Mouse (Mus musculus) adrenal gland, postnatal 10 days (tissue): ENCODE measurements around the gene Pitpnc1. TPM values are rescaled to one million over a fixed set of nuclear protein-coding genes. Genes with fewer than 3 reads are reported as not detected.

ENCODE experiments used
- DNase-seq: peaks from one replicate; pipeline ENCODE4 v3.0.0; 2021; ENCODE audit warnings: mixed read lengths
- total RNA-seq, 2 experiments: library from RNA; stranded (reverse); gene quantifications; 2 replicates each; pipeline ENCODE4 v1.2.3; 2021

The Pitpnc1 gene
- total RNA-seq, 2 experiments from 2014 or later = 28.3 to 40.3 TPM

DNA sequence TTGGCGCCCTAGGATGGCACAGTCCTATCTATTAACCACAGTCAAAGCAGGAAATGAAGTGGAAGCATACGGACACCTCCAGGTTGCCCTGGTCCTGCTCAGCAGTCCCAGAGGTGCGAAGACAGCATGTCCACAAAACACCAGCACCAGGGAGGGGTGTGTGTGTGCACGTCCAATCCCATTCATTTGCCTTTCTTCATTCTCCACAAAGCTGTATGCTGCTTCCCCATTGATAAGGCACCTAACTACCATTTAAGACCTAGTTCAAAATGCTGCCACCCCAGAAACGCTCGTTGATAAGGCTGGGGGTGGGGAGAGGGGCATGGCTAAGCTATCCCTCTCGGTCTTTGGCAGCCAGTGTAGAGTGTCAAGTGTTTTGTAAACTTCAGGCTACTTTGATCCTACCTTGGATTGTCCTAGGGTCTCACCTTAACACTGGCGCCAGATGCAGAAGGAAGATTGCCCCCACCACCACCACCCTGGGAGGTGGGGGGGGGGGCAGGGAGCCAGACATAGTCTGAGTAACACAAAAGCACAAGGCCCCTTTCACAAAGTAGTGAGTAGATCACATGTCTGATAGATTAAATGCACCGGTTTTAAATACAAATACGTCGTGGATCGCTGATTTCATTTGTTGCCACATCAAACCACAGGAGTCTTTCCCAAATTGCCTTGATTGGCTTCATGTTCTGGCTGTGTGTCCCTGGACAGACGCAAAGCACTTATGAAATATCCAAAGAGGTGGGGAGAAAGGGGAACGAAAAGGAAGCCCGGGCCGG is 2.1 kb downstream of the Pitpnc1 start:
- DNase-seq = no peak

DNA sequence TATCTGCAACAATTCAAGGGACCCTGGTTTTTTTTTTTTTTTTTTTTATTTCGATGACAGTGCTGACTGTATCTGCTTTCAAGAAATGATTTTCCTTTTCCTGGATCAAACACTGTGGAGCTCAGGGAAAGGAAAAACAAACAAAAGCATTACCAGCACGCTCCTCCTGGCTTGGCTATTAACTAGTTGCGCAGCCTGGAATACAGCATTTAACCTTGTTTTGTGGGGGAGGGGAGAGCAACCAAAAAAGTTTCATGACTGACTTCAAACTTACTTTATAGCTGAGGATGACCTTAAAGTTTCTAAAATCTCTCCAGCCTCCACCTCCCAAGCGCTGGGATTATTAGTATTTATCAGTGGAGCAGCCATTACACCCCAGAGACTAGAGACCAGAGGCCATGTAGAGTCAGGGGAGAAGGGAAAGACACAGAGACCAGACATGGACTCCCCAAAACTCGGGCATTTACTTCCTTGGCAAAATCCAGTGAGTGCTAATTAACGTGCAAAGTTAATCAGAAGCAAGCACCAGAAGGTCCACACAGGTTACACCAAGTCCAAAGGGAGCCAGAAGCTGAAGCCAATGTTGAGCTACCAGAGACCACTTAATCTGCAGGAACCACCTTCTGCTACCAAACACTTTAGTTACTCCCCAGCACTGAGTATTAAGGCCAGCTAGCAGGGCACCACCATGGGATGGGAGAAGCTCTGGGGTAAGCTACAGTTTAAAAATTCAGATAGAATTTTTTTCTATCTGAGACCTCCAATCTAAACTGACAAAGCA is 3.7 kb downstream of the Pitpnc1 start:
- no peak for DNase-seq

DNA sequence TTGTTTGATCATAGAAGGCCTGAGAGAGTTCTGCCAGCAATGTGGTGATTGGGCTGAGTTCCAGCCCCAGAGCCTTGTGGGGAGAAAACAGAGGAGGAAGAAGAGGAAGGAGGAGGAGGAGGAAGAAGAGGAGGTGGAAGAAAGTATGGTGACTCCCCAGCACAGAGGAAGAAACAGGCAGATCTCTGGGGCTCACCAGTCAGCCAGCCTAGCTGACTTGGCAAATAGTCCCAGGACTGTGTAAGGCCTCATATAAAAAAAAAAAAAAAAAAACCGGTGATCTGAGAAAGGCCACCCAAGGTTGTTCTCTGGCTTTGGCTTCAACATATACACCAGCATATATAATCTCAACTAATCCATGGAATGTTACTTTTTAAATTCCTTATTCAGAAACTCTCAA is 4.5 kb downstream of the Pitpnc1 start:
- no peak for DNase-seq

DNA sequence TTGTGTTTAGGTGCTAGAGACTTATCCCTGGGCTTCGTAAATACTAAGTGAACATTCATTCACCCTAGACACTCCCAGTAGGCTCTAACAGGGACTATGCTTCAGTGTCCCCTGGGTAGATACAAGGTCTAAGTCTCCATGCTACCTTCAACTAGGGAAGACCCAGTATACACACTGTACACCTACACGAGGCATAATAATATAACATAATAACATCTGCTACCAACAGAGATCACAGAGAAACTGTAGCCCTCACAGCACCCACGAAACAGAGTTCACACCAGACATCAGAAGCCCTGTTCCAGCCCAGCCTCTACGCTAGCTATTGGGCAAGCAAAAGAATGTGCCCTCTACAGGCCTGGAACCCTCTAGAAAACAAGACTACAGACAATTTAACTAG is 5.5 kb downstream of the Pitpnc1 start:
- DNase-seq = no peak

DNA sequence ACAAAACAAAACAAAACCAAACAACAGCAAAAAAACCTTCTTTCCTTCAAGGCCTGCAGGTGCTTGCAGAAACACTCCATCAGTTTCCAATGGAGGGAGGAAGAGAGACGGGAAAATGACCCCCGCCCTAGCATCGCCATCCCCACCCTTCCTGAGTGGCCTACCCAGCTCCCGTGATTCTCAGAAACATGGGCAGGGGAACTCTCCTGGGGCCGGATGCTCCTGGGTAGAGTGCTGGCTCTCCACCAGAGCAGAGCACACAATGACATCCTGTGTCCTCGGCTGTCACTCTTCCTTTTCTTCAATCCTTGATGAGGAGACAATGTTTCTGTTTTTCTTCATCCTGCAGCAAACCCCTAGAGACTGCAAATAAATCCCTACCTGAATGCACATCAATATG is 6.4 kb downstream of the Pitpnc1 start:
- no peak for DNase-seq

DNA sequence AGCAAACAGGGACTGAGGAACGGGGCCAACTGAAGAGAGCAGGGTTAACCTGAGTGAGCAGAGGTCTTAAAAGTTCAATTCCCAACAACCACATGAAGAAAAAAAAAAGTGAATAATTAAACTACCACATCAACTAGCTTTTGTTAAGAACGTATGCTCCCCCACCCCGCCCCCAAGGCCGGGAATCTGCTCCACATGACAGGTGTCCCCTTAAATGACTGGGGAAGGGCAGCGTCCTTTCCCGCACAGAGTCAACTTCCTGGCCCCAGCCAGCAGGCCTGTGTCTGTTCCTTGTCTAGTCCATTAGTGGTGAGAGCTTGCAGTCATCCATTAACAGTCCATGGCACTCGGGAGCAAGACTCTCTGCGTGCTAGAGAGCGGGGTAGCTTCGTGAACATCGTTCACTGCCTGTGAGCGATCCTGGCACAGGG is 7.2 kb downstream of the Pitpnc1 start:
- DNase-seq = no peak

DNA sequence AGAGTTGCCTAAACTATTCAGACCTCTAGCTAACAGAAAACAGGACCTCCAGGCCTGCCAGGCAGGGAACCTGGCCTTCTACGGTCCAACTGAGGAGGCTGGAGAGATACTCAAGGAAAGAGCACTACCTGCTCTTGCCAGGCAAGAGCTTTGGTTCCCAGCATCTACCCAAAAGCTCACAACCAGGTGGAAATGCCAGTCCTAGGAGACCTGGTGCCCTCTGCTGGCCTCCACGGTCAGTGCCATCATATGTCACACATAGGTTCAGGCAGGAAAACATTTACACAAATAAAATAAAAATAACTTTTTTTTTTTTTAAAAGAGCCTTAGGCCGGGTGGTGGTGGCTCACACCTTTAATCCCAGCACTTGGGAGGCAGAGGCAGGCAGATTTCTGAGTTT is 8.0 kb downstream of the Pitpnc1 start:
- no peak for DNase-seq

DNA sequence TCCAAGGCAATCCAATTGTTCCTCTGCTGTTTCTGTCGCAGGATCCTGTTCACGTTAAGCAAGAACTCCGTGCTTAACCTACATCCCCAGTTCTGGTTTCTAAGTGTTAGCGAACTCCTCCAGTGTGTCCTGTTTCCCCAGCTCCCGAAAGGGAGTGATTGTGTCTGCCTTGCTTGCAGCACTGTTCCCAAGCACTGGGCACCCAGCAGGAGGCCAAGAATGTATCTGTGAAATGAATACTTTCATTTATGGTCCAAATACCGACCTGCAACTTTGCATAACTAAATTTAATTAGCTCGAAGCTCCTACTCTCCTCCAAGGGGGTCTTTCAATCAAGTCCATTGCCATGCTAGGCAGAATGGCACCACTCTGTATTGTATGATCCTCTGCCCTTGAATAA is 10.7 kb downstream of the Pitpnc1 start:
- DNase-seq = no peak

DNA sequence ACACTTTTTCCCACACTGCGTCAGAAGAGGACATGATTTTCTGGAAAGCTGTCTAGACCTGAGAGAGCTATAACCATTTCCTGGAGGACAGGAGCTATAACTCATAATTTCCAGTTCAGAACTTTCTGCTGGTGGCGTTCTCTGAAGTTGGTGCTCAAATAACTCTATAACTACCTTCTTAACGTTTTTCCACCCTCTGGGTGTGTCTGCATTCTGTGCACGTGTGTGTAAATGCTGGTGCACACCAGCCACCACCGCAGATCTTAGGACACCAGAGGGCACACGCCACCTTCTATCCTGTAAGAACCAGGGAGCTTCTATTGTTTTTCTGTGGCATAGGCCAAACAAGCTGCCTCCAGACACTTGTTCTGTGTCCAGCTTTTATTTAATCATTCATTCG is 11.5 kb downstream of the Pitpnc1 start:
- no peak for DNase-seq

DNA sequence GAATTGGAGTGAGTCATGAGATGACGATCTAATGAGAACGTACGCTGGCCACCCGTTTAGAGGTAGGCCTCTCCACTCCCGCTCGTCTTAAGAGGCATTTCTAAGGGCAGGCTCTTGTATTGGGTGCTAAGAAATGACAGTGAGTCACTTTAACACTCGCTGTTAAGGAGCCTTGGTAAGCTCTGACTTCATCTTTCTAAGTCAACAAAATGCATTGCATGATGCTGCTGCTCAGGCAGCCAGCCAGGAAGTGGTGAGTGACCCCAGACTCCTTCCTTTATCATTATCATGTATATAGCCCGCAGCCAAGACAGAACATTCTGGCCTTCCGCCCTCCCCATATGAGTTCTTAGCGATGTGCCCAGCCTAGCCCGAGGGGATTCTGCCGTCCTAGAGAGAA is 12.2 kb downstream of the Pitpnc1 start:
- no peak for DNase-seq

DNA sequence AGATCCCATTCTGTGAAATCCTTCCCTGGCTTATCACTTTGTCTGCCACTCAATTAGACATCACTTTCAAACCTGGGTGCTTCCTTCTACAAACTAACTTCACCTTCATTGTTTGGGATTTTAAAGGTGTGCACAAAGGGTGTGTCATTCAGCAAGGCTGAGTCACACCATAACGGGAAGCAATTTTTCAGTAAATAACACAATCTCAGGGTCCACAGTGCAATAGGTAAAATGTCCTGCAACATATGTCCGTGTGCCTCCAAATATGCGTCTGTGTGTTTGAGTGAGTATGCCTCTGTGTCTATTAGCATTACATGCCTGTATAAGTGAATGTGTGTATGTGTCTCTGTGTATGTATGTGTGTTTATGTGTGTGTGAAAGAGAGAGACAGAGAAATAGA is 13.2 kb downstream of the Pitpnc1 start:
- DNase-seq = no peak

DNA sequence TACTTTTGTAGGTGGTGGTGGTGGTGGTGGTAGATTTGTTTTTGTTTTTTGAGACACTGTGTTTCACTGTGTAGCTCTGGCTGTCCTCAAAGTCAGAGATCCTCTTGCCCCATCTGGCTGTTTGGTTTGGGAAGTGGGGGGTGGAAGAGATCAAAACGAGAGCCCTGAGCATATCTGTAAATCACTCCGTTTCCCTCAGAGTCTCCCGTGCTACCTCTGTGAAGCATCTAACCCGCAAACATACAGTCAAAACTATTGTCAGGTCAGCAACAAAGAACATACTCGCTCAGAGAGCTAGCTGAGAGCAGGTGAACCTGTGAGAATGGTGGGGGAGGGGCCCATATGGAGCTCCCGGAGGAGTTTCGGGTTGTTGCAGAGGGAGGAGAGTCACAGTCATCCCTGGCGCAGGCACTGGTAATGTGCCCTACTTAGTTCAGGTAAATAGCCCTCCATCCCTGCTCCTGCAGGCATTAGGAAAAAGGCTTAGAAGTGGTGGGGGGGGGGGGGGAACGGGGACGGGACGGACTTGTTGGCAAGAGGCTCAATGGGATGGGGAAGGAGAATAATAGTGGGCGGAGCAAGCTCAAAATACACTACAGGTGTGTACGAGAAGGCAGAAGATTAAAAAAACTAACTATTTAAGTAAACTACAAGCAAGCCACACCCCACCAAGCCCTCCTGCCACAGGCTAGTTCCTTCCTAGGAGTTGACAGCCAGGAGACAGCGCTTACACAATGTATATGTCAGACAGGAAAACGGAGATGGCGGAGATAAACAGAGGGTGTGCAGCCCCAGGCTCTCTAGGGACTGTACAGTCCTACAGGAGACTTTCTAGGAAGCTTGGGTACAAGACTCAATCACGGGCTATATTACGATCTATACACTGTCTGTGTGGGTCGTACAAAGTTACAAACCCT is 15.7 kb downstream of the Pitpnc1 start:
- no peak for DNase-seq

DNA sequence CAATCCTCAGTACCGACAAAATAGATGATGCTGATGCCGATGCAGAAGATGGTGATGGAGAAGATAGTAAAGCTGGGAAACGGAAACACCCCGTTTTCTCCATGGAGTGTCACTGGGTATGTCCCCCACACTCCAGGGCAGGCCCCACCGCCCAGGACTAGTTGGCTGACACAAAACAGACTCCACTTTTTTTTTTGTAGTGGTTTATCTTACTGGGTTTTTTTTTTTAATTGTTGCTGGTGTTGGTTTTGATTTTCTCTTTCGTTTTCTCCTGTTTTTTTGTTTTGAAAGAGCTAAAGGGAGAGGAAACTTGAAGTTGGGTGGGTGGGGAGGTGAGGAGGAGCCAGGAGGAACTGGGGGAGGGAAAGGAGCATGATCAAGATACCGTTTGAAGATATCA is 18.4 kb downstream of the Pitpnc1 start:
- no peak for DNase-seq

DNA sequence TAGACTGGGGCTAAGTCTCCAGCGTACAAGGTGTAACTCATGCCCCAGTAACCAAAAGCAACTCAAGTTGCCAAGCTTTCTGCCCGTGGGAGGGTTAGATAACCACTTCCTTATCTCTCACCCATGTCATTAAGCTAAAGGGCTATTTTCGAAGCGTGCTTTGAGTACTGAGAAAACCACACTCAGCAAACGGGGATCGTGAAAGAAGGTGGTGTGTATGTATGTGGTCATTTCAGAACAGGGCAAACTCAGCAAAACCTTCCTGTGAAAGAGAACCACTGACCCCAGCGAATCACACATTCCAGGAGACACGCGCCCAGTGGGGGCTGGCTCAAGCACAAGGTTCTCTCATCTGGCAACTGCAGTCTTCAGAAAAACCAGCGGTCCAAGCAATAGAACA is 19.4 kb downstream of the Pitpnc1 start:
- DNase-seq = no peak

DNA sequence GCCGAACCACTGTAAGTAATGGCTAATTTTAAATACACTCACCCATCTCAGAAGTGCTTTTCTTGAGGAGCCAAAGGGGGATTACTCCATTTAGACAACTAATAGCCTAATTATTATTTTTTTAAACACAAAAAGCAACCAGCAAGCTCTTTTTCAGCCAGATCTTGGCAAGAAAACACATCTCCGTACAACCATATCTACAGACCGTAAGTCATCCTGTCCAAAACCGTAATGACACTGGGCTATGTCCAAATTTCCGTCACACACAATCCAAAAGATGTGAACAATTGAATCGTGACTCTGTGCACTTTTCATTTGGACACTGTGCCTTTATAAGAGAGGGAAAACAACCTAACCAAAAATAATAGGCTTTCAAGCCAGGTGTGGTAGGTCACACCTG is 20.4 kb downstream of the Pitpnc1 start:
- no peak for DNase-seq

DNA sequence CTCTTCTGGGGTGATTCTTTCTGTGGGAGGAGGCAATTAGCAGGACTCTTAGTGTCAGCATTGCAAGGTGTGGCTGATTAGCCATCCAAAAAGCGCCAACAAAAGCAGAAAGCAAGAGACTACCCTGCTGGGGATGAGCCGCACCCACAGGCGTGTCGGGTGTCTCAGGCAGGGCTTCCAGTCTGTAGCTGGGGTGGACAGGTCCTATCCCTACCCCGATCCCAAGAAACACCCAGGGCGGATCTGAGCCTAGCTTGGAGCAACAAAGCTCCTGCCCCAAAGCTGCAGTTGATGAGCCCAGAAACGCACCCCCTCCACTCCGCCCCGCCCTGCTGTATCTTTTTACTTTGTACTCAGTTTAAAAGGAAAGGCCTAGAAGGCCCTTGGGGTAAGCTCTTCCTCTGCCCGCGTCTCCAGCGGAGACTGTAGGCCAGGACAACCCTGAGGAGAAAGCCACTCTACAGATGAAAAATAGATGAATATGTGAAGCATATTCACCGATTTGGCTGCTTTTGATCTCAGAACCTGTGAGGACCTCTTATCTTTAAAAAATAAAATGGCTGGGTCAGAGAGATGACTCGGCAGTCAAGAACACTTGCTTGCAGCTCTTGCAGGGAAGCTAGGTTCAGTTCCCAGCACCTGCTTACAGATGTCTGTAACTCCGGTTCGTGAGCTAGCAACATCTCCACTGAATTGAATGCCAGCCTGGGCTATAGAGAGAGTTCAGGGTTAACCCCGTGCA is 21.2 kb downstream of the Pitpnc1 start:
- no peak for DNase-seq

DNA sequence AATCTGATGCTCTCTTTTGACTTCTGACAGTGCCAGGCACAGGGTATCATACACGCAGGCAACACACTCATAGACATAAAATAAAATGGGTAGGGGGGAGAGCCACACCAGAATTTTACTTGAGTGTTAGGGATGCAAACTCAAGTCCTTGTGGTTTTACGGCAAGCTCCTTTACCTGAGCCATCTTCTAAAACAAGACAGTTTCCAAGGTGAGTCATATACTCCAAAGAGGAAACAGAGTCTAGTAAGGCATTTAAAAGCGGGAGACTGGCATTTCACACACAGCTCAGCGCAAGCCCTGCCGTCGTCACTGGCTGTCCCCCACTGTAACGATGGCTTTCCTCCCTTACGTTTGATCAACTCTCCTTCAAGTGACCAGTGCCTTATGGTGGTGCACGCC is 22.6 kb downstream of the Pitpnc1 start:
- DNase-seq = no peak

DNA sequence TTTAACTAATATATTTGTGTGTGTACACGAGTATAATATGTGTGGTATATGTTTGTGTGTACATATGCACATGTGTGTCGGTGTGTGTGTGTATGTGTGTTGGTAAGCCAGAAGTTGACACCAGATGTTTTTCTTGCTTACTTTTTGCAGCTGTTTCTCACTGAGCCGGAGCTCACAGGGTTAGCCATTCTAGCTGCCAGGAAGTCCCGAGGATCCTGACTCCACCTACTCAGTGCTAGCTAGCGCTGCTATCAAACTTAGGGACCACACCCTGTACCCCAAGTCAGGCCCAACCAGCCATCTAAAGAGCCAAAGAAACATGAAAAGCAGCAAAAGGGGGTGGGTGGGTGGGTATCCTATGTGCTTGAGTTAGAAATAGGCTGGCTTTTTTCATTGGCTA is 23.1 kb downstream of the Pitpnc1 start:
- no peak for DNase-seq

DNA sequence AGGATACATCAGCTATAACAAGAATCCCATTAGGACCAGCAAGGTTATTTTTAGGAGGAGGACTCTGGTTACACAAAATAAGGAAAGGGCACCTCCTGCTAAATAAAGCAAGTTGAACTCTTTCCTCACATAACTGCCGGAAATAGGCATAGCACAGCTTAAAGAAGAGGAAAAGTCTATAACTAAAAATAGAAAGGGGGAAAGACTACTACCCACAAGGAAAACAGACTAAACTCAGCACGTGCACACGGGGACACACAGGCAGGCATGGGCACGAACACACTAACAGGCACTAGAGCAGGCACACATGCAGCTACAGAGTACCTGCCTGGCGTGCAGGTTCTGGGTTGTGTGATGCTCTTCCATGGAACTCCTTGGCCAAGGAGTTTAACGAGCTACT is 23.8 kb downstream of the Pitpnc1 start:
- DNase-seq = no peak

DNA sequence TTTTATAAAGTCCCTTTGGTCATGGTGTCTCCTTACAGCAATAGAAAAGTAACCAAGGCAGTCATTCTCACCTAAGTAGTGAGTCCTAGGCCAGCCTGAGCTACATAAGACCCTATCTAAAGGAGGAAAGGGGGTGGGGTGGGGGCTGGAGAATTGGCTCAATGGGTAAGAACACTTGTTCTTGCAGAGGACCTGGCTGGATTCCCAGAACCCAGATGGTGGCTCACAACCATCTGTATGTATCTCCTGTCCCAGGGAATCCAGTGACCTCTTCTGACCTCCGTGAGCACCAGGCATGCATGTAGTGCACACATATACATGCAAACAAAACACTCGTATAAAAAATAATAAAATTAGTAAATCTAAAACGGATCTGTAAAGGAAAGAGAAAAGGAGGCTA is 24.8 kb downstream of the Pitpnc1 start:
- no peak for DNase-seq

DNA sequence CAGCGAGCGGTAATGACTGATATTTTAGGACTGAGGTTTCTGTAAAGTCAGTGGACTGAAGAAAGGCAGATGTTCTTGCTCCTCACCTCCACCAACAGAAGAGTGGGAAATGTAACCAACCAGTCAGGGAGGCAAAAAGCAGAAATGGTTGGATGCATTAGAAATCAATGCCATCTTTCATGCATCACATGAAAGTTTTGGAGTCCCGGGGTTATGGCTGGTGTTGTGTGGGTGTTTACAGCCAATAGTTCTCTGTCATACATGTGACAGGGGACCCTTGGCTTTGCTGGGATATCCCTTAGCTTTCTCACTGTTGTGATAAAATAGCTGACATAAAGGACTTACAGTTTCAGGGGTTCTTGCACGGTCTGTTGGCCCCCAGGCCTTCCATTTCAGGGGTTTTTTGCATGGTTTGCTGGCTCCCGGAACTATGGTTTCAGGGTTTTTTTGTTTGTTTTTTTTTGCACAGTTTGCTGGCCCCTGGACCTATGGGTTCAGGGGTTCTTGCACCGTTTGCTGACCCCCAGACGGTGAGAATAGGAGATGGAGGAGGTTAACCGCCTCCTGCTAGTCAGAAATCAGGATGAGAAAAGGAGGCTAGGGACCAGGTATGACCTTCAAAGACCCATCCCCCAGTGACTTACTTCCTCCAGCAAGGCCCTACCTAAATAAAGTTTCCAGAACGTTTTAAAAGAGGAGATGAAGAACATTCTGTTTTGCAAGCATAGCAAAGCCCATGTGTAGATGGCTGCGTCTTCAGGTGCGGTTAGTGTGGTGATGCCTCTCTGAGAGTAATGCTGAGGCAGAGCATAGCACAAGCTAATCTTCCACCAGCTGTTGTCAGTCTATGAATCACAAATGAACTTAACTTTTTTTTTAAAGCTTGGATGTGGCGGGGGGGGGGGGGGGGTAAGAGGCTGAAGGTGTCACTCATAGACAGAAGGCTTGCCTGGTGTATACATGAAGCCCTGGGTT is 27.1 kb downstream of the Pitpnc1 start:
- no peak for DNase-seq
